ENCODE assay signal across 9 mouse cellular contexts in the genomic region with DNA sequence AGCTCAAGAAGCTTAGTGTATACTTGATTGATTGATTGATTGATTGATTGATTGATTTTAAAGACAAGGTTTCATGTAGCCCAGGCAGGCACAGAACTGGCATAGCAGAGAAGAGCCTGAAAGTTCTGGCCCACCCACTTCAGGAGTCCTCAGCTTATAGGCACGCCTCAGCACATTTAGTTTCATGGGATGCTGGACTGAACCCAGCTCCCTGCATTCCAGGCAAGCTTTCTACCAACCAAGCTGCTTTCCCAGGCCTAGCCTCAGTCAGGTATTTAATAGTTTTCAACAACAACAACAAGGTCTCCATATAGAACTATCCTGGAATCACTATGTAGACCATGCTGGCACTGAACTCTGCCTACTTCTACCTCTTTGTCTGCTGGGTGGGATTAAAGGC. TPM values are rescaled to one million over a fixed set of nuclear protein-coding genes. Genes with fewer than 3 reads are reported as not detected.
A peak's percentile ranks its signal among the peaks of the same experiment; 100 is the strongest.
DNase-seq lines count a peak whose midpoint lies in the region; ATAC-seq and TF ChIP-seq lines count a peak whose summit lies in the region.
"Had no signal": no experiment of that assay in that cellular context is flagged by ENCODE, and none has a peak within 500 bp of the region (broad histone marks: within the 10 kb centered on the region; RNA-seq: fewer than 3 reads in every experiment).

No protein-coding gene starts in this region.

- H3ac ChIP-seq in myocyte (ENCODE audit: control insufficient read depth, insufficient read length) = no peak overlapping the region

- H3K4me1 ChIP-seq in lung, postnatal 0 days (ENCODE audit: insufficient read depth, low read depth, low read length) = peaks cover 20% of the 10 kb centered on the region; the same call in 1 of the 2 replicates
- H3K4me1 ChIP-seq in embryonic facial prominence, embryonic 15.5 days = peaks cover 26% of the 10 kb centered on the region

- TF ChIP-seq CTCF in lung, postnatal 0 days (IDR thresholded peaks at IDR 0.05) = no peak

- no peaks in the 10 kb centered on the region for H3K36me3 ChIP-seq in lung, postnatal 0 days (ENCODE audit: insufficient read depth, low read length)
- H3K36me3 ChIP-seq in embryonic facial prominence, embryonic 15.5 days = no peaks in the 10 kb centered on the region
- H3K36me3 ChIP-seq in myocyte (ENCODE audit: control insufficient read depth, insufficient read depth) = no peaks in the 10 kb centered on the region

- TF ChIP-seq EP300 in lung, postnatal 0 days (IDR thresholded peaks at IDR 0.05) = no peak

- peak overlapping the region; percentile 40; the same call in 1 of the 2 replicates for H3K27ac ChIP-seq in lung, postnatal 0 days (ENCODE audit: low read length)
- no peak overlapping the region for H3K27ac ChIP-seq in embryonic facial prominence, embryonic 15.5 days (replicated peaks)

- no peaks in the 10 kb centered on the region for H3K27me3 ChIP-seq in lung, postnatal 0 days (replicated peaks; ENCODE audit: insufficient read depth, low read length)
- no peaks in the 10 kb centered on the region for H3K27me3 ChIP-seq in embryonic facial prominence, embryonic 15.5 days
- no peaks in the 10 kb centered on the region for H3K27me3 ChIP-seq in myocyte (ENCODE audit: control insufficient read depth, insufficient read depth, insufficient read length)

- TF ChIP-seq POLR2A in myocyte (IDR thresholded peaks at IDR 0.05; ENCODE audit: insufficient read length, low read depth) = no peak

- H3K4me3 ChIP-seq in lung, postnatal 0 days (ENCODE audit: low read depth, low read length) = no peak overlapping the region
- peak overlapping the region; percentile 53; the same call in 1 of the 2 replicates for H3K4me3 ChIP-seq in embryonic facial prominence, embryonic 15.5 days (replicated peaks)
- peak overlapping the region; percentile 46 for H3K4me3 ChIP-seq in myocyte

- H3K9ac ChIP-seq in lung, postnatal 0 days (replicated peaks; ENCODE audit: low read depth) = no peak overlapping the region
- H3K9ac ChIP-seq in embryonic facial prominence, embryonic 15.5 days = no peak overlapping the region

- peak; percentile 22 for DNase-seq in lung, postnatal 0 days (ENCODE audit: low spot score)
- DNase-seq in lung, adult 18-20 months = no peak
- peak; percentile 56 to 71 for DNase-seq in kidney, adult 8-10 months
- DNase-seq in cerebellum, postnatal 4 days (ENCODE audit: low spot score in 2 of 2) = no peak
- no peak for DNase-seq in urinary bladder, postnatal 25 days (ENCODE audit: low spot score)
- DNase-seq in left cerebral cortex, adult 18-20 months (ENCODE audit: low spot score in 2 of 2) = no peak
- DNase-seq: cerebellum, postnatal 10 days had no signal

- no peaks in the 10 kb centered on the region for H3K9me3 ChIP-seq in lung, postnatal 0 days (ENCODE audit: low read length)
- H3K9me3 ChIP-seq in embryonic facial prominence, embryonic 15.5 days (replicated peaks) = no peaks in the 10 kb centered on the region

- no peak for ATAC-seq in lung, postnatal 0 days
- no peak for ATAC-seq in embryonic facial prominence, embryonic 15.5 days (ENCODE audit: insufficient number of reproducible peaks, low FRiP score, low TSS enrichment, low read depth)

- no peaks in the 10 kb centered on the region for H3K79me2 ChIP-seq in myocyte (ENCODE audit: control insufficient read depth, insufficient read depth)

- H3K4me2 ChIP-seq in lung, postnatal 0 days (replicated peaks; ENCODE audit: low read depth, low read length) = no peak overlapping the region
- H3K4me2 ChIP-seq in embryonic facial prominence, embryonic 15.5 days (replicated peaks) = peak overlapping the region; percentile 95
- H3K4me2 ChIP-seq in myocyte (ENCODE audit: low read depth) = peak overlapping the region; percentile 99

- 26% methylated on average over 1 of the region's 1 CpGs for WGBS in lung, postnatal 0 days
- WGBS in embryonic facial prominence, embryonic 15.5 days = 42% methylated on average over 1 of the region's 1 CpGs

TF ChIP-seq in myocyte, 11 proteins besides CTCF, POLR2A, EP300 and RAD21:
- TF ChIP-seq E2F4 (IDR thresholded peaks at IDR 0.05; ENCODE audit: insufficient read depth) (no peak), TCF3 (IDR thresholded peaks at IDR 0.05; ENCODE audit: insufficient read length, low read depth) (no peak), TCF12 (IDR thresholded peaks at IDR 0.05; ENCODE audit: insufficient read depth, poor library complexity, severe bottlenecking) (no peak), USF1 (IDR thresholded peaks at IDR 0.05; ENCODE audit: low read depth) (no peak), POLR2AphosphoS2 (IDR thresholded peaks at IDR 0.05; ENCODE audit: insufficient read length, low read depth) (no peak)

RNA-seq across cellular contexts. Expression of gene Shmt1, which starts 2.0 kb away (rescaled TPM):
- 14.4 and 18.4 TPM in 2 replicates for polyA plus RNA-seq in lung, postnatal 0 days (2015; fragmentation: Nextera tagmentation; extraction: Ambion mirVana)
- 40.2 and 42.8 TPM in 2 replicates for polyA plus RNA-seq in embryonic facial prominence, embryonic 15.5 days (2015; fragmentation: Nextera tagmentation; extraction: Ambion mirVana)
- 6.6 TPM for polyA plus RNA-seq in myocyte (2012; fragmentation: generic; extraction: Trizol)
- total RNA-seq in left cerebral cortex, adult 18-20 months (2021) = 1 to 10 TPM; 1.7 to 3.7 TPM

RNA-seq across cellular contexts. Expression of gene Dhrs7b, which starts 20.9 kb away (rescaled TPM):
- polyA plus RNA-seq in lung, postnatal 0 days (2015; fragmentation: Nextera tagmentation; extraction: Ambion mirVana) = 24.2 and 28.7 TPM in 2 replicates
- 38.9 and 39.0 TPM in 2 replicates for polyA plus RNA-seq in embryonic facial prominence, embryonic 15.5 days (2015; fragmentation: Nextera tagmentation; extraction: Ambion mirVana)
- polyA plus RNA-seq in myocyte (2012; fragmentation: generic; extraction: Trizol) = 51.2 TPM
- 10 to 100 TPM; 26.6 to 31.6 TPM for total RNA-seq in left cerebral cortex, adult 18-20 months (2021)

RNA-seq across cellular contexts. Expression of gene Smcr8, which starts 32.2 kb away (rescaled TPM):
- polyA plus RNA-seq in lung, postnatal 0 days (2015; fragmentation: Nextera tagmentation; extraction: Ambion mirVana) = 2.5 and 3.0 TPM in 2 replicates
- 5.8 and 5.9 TPM in 2 replicates for polyA plus RNA-seq in embryonic facial prominence, embryonic 15.5 days (2015; fragmentation: Nextera tagmentation; extraction: Ambion mirVana)
- polyA plus RNA-seq in myocyte (2012; fragmentation: generic; extraction: Trizol) = 9.2 TPM
- total RNA-seq in left cerebral cortex, adult 18-20 months (2021) = 10 to 100 TPM; 33.0 to 33.7 TPM

RNA-seq across cellular contexts. Expression of gene Top3a, which starts 32.4 kb away (rescaled TPM):
- 6.1 and 6.7 TPM in 2 replicates for polyA plus RNA-seq in lung, postnatal 0 days (2015; fragmentation: Nextera tagmentation; extraction: Ambion mirVana)
- 14.1 and 15.7 TPM in 2 replicates for polyA plus RNA-seq in embryonic facial prominence, embryonic 15.5 days (2015; fragmentation: Nextera tagmentation; extraction: Ambion mirVana)
- polyA plus RNA-seq in myocyte (2012; fragmentation: generic; extraction: Trizol) = 5.7 TPM
- 1 to 10 TPM; 5.0 to 5.3 TPM for total RNA-seq in left cerebral cortex, adult 18-20 months (2021)

Comparison
In these comparisons a context has a peak if more than half of its experiments do, and no peak if none do; other contexts are left out.
1. DNase-seq: peak in lung, postnatal 0 days (single experiment) and kidney, adult 8-10 months (2 of 2); none in lung, adult 18-20 months (0 of 2), cerebellum, postnatal 4 days (0 of 2), urinary bladder, postnatal 25 days (single experiment) and left cerebral cortex, adult 18-20 months (0 of 2).